Mouse (Mus musculus) G1E (cell line): ENCODE measurements around the gene Sclt1. TPM values are rescaled to one million over a fixed set of nuclear protein-coding genes. Genes with fewer than 3 reads are reported as not detected.
"Not testable (repeated sequence)": the region's sequence is repeated elsewhere in the genome, so short reads cannot be mapped to it uniquely, and the experiment has no call there.

ENCODE experiments used
- ATAC-seq: 2 replicates; pipeline ENCODE4 v1.8.0; 2016; ENCODE audit warnings: mild to moderate bottlenecking; ENCODE audit not compliant: insufficient number of reproducible peaks, poor library complexity, low FRiP score, severe bottlenecking; ENCODE audit errors: extremely low read depth
- DNase-seq: peaks from one replicate; pipeline ENCODE4 v3.0.0; 2012; ENCODE audit warnings: low spot score
- H3K27me3 ChIP-seq: 2 replicates; pipeline ENCODE4 v1.6.1; 2012; ENCODE audit warnings: mild to moderate bottlenecking, low read length, inconsistent platforms; ENCODE audit not compliant: insufficient read depth
- H3K36me3 ChIP-seq: replicated peaks from 2 replicates; pipeline ENCODE3; 2012; ENCODE audit warnings: mild to moderate bottlenecking, inconsistent platforms
- H3K4me1 ChIP-seq: 2 replicates; pipeline ENCODE4 v1.6.1; 2012; ENCODE audit warnings: low read depth, low read length, inconsistent platforms, mixed read lengths; ENCODE audit not compliant: insufficient read depth
- H3K4me3 ChIP-seq: 2 replicates; pipeline ENCODE4 v1.5.1; 2012; ENCODE audit warnings: low read depth, mild to moderate bottlenecking, inconsistent platforms, low read length, moderate library complexity, mixed read lengths
- H3K9me3 ChIP-seq: replicated peaks from 2 replicates; pipeline ENCODE4 v1.6.1; 2012; ENCODE audit warnings: inconsistent platforms
- CTCF ChIP-seq: IDR thresholded peaks from 2 replicates; pipeline ENCODE4 v1.5.1; 2012; ENCODE audit warnings: low read depth, low read length, inconsistent platforms, mixed read lengths
- GATA1 ChIP-seq: IDR thresholded peaks from 2 replicates; pipeline ENCODE4 v1.6.1; 2012; ENCODE audit warnings: borderline replicate concordance, low read length, inconsistent platforms, mixed read lengths
- GATA2 ChIP-seq: IDR thresholded peaks from 2 replicates; pipeline ENCODE4 v1.6.1; 2012; ENCODE audit warnings: low read depth, low read length, inconsistent platforms, borderline replicate concordance
- POLR2AphosphoS5 ChIP-seq: IDR thresholded peaks from 2 replicates; pipeline ENCODE4 v1.6.1; 2012; ENCODE audit warnings: low read depth, low read length, inconsistent platforms; ENCODE audit not compliant: insufficient replicate concordance
- TAL1 ChIP-seq: conservative IDR thresholded peaks from 2 replicates; pipeline ENCODE4 v1.6.1; 2012; ENCODE audit warnings: low read depth, low read length, inconsistent platforms, mixed read lengths
- polyA plus RNA-seq: library from polyadenylated mRNA; stranded (reverse); fragments of >175 nt; gene quantifications from 2 replicates; pipeline ENCODE4 v1.2.3, GENCODE M21; 2012
- total RNA-seq, 2 experiments: library from RNA; stranded (forward) in 1 of 2; stranded (reverse) in 1 of 2; fragments of 200-1000 nt in 1 of 2; fragments of >200 nt in 1 of 2; fragmentation: Nextera tagmentation in 1 of 2; gene quantifications; 2 replicates each; pipeline ENCODE4 v1.2.3; 2014 to 2017

The Sclt1 gene
- total and polyA plus RNA-seq, 3 experiments = 8.3 to 32.2 (median 21.9) TPM

DNA sequence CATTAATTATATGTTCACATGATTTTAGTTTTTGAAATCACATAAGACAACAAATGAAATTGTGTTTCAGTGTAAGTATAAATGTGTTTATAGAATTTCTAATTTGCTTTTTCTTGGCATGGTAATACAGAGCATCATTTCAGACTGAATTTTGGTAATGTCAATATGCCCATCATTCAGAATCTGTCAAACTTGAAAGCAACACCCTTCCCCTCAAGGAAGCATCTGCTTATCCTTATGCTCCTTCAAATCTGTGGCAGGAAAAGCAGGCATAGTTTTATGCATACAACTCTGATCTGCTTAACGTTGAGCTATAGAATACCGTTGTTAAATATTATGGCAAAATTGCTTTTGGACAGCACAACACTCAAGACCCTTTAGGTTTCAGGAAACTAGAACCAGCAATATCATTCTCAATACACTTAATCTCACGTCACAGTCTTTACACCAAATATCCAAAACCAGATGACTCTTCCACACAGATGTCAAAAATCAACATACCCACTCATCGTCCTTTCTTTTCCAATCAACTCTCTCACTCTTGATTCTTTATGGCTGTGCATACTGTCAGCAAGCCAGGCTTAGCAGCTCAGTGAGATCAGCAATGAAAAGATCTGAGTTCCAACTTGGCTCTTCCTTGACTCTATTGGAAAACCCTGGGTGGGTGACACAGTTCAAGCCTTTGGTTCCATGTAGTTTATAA lies 49.7 kb downstream of the Sclt1 start:
- Histone ChIP-seq H3K4me3 (no peak overlapping the region), H3K27me3 (no peaks in the 10 kb centered on the region), H3K36me3 (peaks cover 4% of the 10 kb centered on the region), H3K4me1 (no peaks in the 10 kb centered on the region), H3K9me3 (no peaks in the 10 kb centered on the region)
- ATAC-seq = no peak
- DNase-seq = no peak
- no peak for TF ChIP-seq GATA1
- no peak for TF ChIP-seq GATA2
- no peak for TF ChIP-seq CTCF
- no peak for TF ChIP-seq POLR2AphosphoS5
- TF ChIP-seq TAL1 = no peak

DNA sequence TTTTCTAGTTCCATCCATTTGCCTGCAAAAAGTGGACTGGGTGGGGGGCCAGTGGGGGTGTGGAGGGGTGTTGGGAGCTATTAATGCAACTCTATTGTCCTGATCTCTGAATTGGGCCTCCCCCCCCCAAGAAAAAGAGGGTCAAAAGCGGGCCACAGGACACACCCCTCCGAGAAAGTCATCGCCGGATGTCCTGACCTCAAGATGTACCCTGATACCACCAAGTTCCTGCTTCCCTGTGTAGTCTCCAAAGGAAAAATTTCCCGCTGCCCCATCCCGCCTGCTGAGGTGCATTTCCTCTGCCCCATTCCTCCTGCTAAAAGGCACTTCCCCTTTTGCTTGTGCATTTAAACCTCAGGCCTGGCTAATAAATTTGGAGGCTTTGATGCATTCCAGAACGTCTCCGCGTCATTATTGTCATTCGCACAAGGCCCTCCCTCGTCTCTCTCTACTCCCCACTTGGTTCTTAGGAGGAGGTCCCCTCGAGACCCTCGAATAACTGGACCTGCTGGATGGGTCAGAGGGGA lies 52.1 kb downstream of the Sclt1 start:
- H3K9me3 ChIP-seq, DNase-seq, H3K4me1 ChIP-seq, ATAC-seq, H3K27me3 ChIP-seq, H3K4me3 ChIP-seq, H3K36me3 ChIP-seq: not testable (repeated sequence)

DNA sequence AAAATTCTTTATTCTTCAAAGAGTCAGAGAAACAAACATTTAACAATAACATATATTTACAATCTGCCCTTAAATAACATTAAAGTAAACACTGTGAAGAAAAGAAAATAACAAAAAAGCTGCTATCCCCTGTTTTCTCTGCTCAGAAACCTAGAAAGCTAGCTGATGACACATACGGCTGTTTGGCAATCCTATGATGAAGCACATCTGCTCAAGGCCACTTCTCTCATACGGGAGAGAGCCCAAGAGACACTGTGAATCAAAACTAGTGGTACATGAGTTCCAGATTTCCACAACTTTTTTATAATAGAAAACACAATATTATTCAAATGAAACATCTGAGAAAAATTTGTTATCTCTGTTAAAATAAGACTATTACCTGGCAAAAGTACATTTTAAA lies 55.9 kb downstream of the Sclt1 start:
- Histone ChIP-seq H3K4me1 (no peaks in the 10 kb centered on the region), H3K36me3 (peaks cover 10% of the 10 kb centered on the region), H3K9me3 (no peaks in the 10 kb centered on the region), H3K27me3 (no peaks in the 10 kb centered on the region), H3K4me3 (no peak overlapping the region)
- TF ChIP-seq GATA2 (no peak), TAL1 (no peak), POLR2AphosphoS5 (no peak), GATA1 (no peak), CTCF (no peak)
- ATAC-seq (no peak), DNase-seq (no peak)

DNA sequence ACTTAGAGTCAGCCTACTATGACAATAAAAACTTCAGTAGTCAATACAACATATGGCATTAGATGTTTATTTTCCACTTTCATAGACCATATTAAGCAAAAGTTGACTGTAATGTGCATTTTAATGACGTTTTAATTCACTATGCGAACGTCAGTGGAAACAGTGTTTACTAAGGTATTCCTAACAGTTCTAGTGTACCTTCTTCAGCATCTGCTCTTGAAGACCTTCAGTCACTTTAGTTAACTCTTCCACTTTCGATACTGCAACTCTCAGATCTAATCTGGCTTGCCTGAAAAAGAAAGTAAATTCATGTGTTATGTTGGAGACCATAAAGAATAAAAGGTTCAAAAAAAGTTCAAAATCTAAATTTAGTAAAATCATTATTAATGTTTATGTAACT lies 60.2 kb downstream of the Sclt1 start:
- TF ChIP-seq POLR2AphosphoS5 (no peak), GATA1 (no peak), GATA2 (no peak), TAL1 (no peak), CTCF (no peak)
- no peak overlapping the region for H3K4me3 ChIP-seq
- no peaks in the 10 kb centered on the region for H3K27me3 ChIP-seq
- H3K4me1 ChIP-seq = no peaks in the 10 kb centered on the region
- H3K9me3 ChIP-seq = no peaks in the 10 kb centered on the region
- ATAC-seq (no peak), DNase-seq (no peak)
- peaks cover 19% of the 10 kb centered on the region for H3K36me3 ChIP-seq

DNA sequence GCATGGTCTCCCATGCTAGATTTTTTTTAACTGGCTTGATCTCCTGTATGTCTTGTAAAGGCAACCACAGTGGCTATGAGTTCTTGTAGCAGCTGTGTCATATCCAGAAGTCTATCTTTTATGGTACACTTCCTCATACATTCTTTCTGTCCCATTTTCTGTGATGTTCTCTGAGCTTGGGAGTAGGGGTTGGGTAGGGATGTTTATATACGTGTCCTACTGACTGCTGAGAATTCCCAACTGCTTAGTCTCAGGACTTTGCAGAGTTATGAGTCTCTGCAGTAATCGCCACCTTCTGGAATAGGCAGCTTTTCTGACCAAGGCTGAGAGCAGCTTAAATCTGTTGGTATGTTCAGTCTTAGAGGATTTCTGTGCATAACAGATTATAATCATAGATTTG lies 65.7 kb downstream of the Sclt1 start:
- Histone ChIP-seq H3K27me3 (no peaks in the 10 kb centered on the region), H3K4me3 (no peak overlapping the region), H3K9me3 (no peaks in the 10 kb centered on the region), H3K36me3 (peaks cover 29% of the 10 kb centered on the region), H3K4me1 (no peaks in the 10 kb centered on the region)
- DNase-seq (no peak), ATAC-seq (no peak)
- no peak for TF ChIP-seq CTCF
- TF ChIP-seq TAL1 = no peak
- TF ChIP-seq GATA1 = no peak
- TF ChIP-seq POLR2AphosphoS5 = no peak
- no peak for TF ChIP-seq GATA2

DNA sequence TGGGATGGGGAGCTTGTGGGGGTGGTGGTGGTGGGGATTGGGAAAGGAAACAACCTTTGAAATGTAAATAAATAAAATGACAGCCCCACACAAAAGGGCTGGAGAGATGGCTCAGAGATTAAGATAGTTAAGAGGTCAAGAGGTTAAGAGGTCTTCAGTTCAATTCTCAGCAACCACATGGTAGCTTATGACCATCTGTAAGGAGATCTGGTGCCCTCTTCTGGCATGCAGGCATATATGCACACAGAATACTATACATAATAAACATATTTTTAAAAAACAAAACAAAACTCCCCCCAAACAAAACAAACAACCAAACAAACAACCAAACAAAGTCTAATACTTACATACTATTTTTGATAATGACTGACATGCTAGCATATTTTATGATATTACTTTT lies 67.5 kb downstream of the Sclt1 start:
- Histone ChIP-seq H3K9me3 (no peaks in the 10 kb centered on the region), H3K36me3 (peaks cover 29% of the 10 kb centered on the region), H3K4me1 (no peaks in the 10 kb centered on the region), H3K27me3 (no peaks in the 10 kb centered on the region), H3K4me3 (no peak overlapping the region)
- DNase-seq = no peak
- ATAC-seq = no peak
- TF ChIP-seq POLR2AphosphoS5 (no peak), GATA2 (no peak), TAL1 (no peak), CTCF (no peak), GATA1 (no peak)

DNA sequence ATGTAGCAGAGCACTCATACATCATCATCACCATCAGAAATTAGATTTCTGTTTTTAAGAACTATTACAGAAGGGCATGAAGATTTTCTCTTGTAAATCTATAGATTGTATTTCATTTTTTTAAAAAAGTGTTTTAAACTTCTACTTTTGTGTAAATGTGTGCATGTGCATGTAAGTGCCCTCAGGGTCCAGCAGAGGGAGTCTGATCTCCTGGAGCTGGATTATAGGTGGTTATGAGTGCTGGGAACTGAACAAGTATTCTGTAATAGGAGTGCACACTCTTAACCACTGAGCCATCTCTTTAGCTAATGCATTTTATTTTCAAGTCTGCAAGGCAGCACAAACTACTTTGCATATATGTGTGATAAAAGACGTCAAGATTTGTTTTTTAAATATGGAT lies 86.7 kb downstream of the Sclt1 start:
- H3K4me1 ChIP-seq = no peaks in the 10 kb centered on the region
- peaks cover 19% of the 10 kb centered on the region for H3K36me3 ChIP-seq
- no peaks in the 10 kb centered on the region for H3K27me3 ChIP-seq
- no peak for TF ChIP-seq GATA2
- no peak for TF ChIP-seq GATA1
- no peak for TF ChIP-seq CTCF
- TF ChIP-seq POLR2AphosphoS5 = no peak
- no peak for TF ChIP-seq TAL1
- no peak overlapping the region for H3K4me3 ChIP-seq
- DNase-seq (no peak), ATAC-seq (no peak)
- H3K9me3 ChIP-seq = no peaks in the 10 kb centered on the region
